Mouse (Mus musculus) lung, postnatal 0 days (tissue): ENCODE data around the gene Fbxw4. TPM values are rescaled to one million over a fixed set of nuclear protein-coding genes. Genes with fewer than 3 reads are reported as not detected.

Experiments
- ATAC-seq: fragments of 200-750 bp; cut with Nextera tagmentation; 2 replicates; pipeline ENCODE4 v1.8.0; 2017; ENCODE audit warnings: moderate library complexity
- DNase-seq: peaks from one replicate; pipeline ENCODE4 v3.0.0-alpha.2; 2016; ENCODE audit warnings: low spot score
- H3K27ac ChIP-seq: fragments of 300-500 bp; sonication (generic); 2 replicates; pipeline ENCODE4 v1.5.1; 2014; ENCODE audit warnings: antibody characterized with exemption, mild to moderate bottlenecking, low read length, mixed read lengths
- H3K27me3 ChIP-seq: fragments of 300-500 bp; sonication (generic); replicated peaks from 2 replicates; pipeline ENCODE4 v1.6.1; 2014; ENCODE audit warnings: low read length, mixed read lengths; ENCODE audit not compliant: insufficient read depth
- H3K36me3 ChIP-seq: fragments of 300-500 bp; sonication (generic); 2 replicates; pipeline ENCODE4 v1.6.1; 2014; ENCODE audit warnings: low read length, mixed read lengths; ENCODE audit not compliant: insufficient read depth
- H3K4me1 ChIP-seq: fragments of 300-500 bp; sonication (generic); 2 replicates; pipeline ENCODE4 v1.6.1; 2014; ENCODE audit warnings: antibody characterized with exemption, low read depth, low read length, mixed read lengths; ENCODE audit not compliant: insufficient read depth
- H3K4me2 ChIP-seq: fragments of 300-500 bp; sonication (generic); replicated peaks from 2 replicates; pipeline ENCODE4 v1.6.1; 2014; ENCODE audit warnings: low read depth, mild to moderate bottlenecking, low read length, moderate library complexity, mixed read lengths
- H3K4me3 ChIP-seq: fragments of 300-500 bp; sonication (generic); 2 replicates; pipeline ENCODE4 v1.5.1; 2014; ENCODE audit warnings: low read depth, low read length
- H3K9ac ChIP-seq: fragments of 300-500 bp; sonication (generic); replicated peaks from 2 replicates; pipeline ENCODE4 v1.6.1; 2014; ENCODE audit warnings: low read depth, mild to moderate bottlenecking
- H3K9me3 ChIP-seq: fragments of 300-500 bp; sonication (generic); 2 replicates; pipeline ENCODE4 v1.6.1; 2016; ENCODE audit warnings: low read length, mixed read lengths
- CTCF ChIP-seq: IDR thresholded peaks from 2 replicates; pipeline ENCODE4 v1.5.1; 2016; ENCODE audit warnings: antibody characterized with exemption, mild to moderate bottlenecking
- EP300 ChIP-seq: IDR thresholded peaks from 2 replicates; pipeline ENCODE4 v1.6.1; 2016; ENCODE audit warnings: antibody characterized with exemption, mild to moderate bottlenecking, control low read depth
- WGBS: fragments of 180-500 bp; shearing (Covaris S2); extraction: QIAGEN DNeasy Blood & Tissue Kit; methylation state at CpG from one replicate; pipeline ENCODE4 v1.1.7; 2014; 5-methylcytosine and 5-hydroxymethylcytosine counted together
- polyA plus RNA-seq: library from polyadenylated mRNA; unstranded; fragments of >200 nt; fragmentation: Nextera tagmentation; extraction: Ambion mirVana; gene quantifications from 2 replicates; pipeline ENCODE4 v1.2.1, GENCODE M21; 2015

The Fbxw4 gene
- polyA plus RNA-seq, 1 experiment from 2014 or later, result 2.9 TPM

GRCm38 (mm10) chr19:45535929-45536328, 124.2 kb downstream of the Fbxw4 start:
- no peak overlapping the region for H3K4me2 ChIP-seq
- no peak for TF ChIP-seq EP300
- TF ChIP-seq CTCF, result no peak
- H3K27me3 ChIP-seq, result no peaks in the 10 kb centered on the region
- H3K27ac ChIP-seq, result no peak overlapping the region
- H3K36me3 ChIP-seq, result no peaks in the 10 kb centered on the region
- H3K9ac ChIP-seq, result no peak overlapping the region
- no peaks in the 10 kb centered on the region for H3K9me3 ChIP-seq
- 48% methylated on average over 6 of the region's 6 CpGs for WGBS
- ATAC-seq (no peak), DNase-seq (no peak)
- no peaks in the 10 kb centered on the region for H3K4me1 ChIP-seq
- no peak overlapping the region for H3K4me3 ChIP-seq

GRCm38 (mm10) chr19:45535214-45535735, 124.8 kb downstream of the Fbxw4 start:
- no peaks in the 10 kb centered on the region for H3K27me3 ChIP-seq
- no peaks in the 10 kb centered on the region for H3K36me3 ChIP-seq
- H3K27ac ChIP-seq, result no peak overlapping the region
- no peak overlapping the region for H3K9ac ChIP-seq
- H3K4me1 ChIP-seq, result no peaks in the 10 kb centered on the region
- DNase-seq, result no peak
- 73% methylated on average over 8 of the region's 8 CpGs for WGBS
- no peaks in the 10 kb centered on the region for H3K9me3 ChIP-seq
- ATAC-seq, result no peak
- no peak for TF ChIP-seq EP300
- no peak for TF ChIP-seq CTCF
- H3K4me2 ChIP-seq, result no peak overlapping the region
- H3K4me3 ChIP-seq, result no peak overlapping the region

GRCm38 (mm10) chr19:45533617-45534016, 126.5 kb downstream of the Fbxw4 start:
- no peak overlapping the region for H3K9ac ChIP-seq
- H3K4me1 ChIP-seq, result no peaks in the 10 kb centered on the region
- no peak overlapping the region for H3K27ac ChIP-seq
- no peaks in the 10 kb centered on the region for H3K36me3 ChIP-seq
- 52% methylated on average over 7 of the region's 7 CpGs for WGBS
- H3K9me3 ChIP-seq, result no peaks in the 10 kb centered on the region
- H3K4me2 ChIP-seq, result no peak overlapping the region
- no peak for TF ChIP-seq CTCF
- TF ChIP-seq EP300, result no peak
- DNase-seq, result no peak
- no peaks in the 10 kb centered on the region for H3K27me3 ChIP-seq
- no peak for ATAC-seq
- H3K4me3 ChIP-seq, result no peak overlapping the region

- Histone ChIP-seq H3K4me3 (no peak overlapping the region), H3K27me3 (no peaks in the 10 kb centered on the region), H3K4me1 (no peaks in the 10 kb centered on the region), H3K9ac (no peak overlapping the region), H3K4me2 (no peak overlapping the region), H3K36me3 (peaks cover 12% of the 10 kb centered on the region), H3K27ac (no peak overlapping the region), H3K9me3 (no peaks in the 10 kb centered on the region)
- ATAC-seq, result no peak
- no peak for DNase-seq
- 55% methylated on average over 6 of the region's 6 CpGs for WGBS
- TF ChIP-seq EP300 (no peak), CTCF (no peak)
These were observed 128.6 kb downstream of the Fbxw4 start for GRCm38 (mm10) chr19:45531554-45531953.

GRCm38 (mm10) chr19:45530200-45530995, 129.7 kb downstream of the Fbxw4 start:
- Histone ChIP-seq H3K4me3 (no peak overlapping the region), H3K36me3 (peaks cover 12% of the 10 kb centered on the region), H3K27me3 (no peaks in the 10 kb centered on the region), H3K9me3 (no peaks in the 10 kb centered on the region), H3K9ac (no peak overlapping the region), H3K4me2 (no peak overlapping the region), H3K4me1 (no peaks in the 10 kb centered on the region), H3K27ac (no peak overlapping the region)
- TF ChIP-seq EP300, result no peak
- TF ChIP-seq CTCF, result no peak
- WGBS, result 50% methylated on average over 15 of the region's 15 CpGs
- DNase-seq (peak; percentile 87), ATAC-seq (peak; percentile 95)

- ATAC-seq, result no peak
- DNase-seq, result no peak
These were observed 130.8 kb downstream of the Fbxw4 start for GRCm38 (mm10) chr19:45529294-45529693.

More at GRCm38 (mm10) chr19:45529294-45529693, 130.8 kb downstream of the Fbxw4 start:
- Histone ChIP-seq H3K36me3 (peaks cover 12% of the 10 kb centered on the region), H3K4me2 (no peak overlapping the region), H3K9me3 (no peaks in the 10 kb centered on the region), H3K4me3 (no peak overlapping the region), H3K9ac (no peak overlapping the region), H3K4me1 (no peaks in the 10 kb centered on the region), H3K27me3 (no peaks in the 10 kb centered on the region), H3K27ac (no peak overlapping the region)
- TF ChIP-seq EP300 (no peak), CTCF (no peak)
- 80% methylated on average over 5 of the region's 5 CpGs for WGBS

Other genes starting within 250 kb of the Fbxw4 start
- 8.7 and 9.7 TPM in 2 replicates for gene Poll, start 99.8 kb downstream of the Fbxw4 start, polyA plus RNA-seq
- 40.1 and 44.2 TPM in 2 replicates for gene Gm17018, start 99.7 kb downstream of the Fbxw4 start, polyA plus RNA-seq
- not detected in 2 replicates for gene Fgf8, start 82.6 kb upstream of the Fbxw4 start, polyA plus RNA-seq
- gene Npm3, start 89.3 kb upstream of the Fbxw4 start, polyA plus RNA-seq, result 7.7 and 8.1 TPM in 2 replicates
- 26.4 and 33.9 TPM in 2 replicates for gene Mgea5, start 123.5 kb upstream of the Fbxw4 start, polyA plus RNA-seq
- gene Kcnip2, start 155.7 kb upstream of the Fbxw4 start, polyA plus RNA-seq, result 1.0 and 1.4 TPM in 2 replicates